Comparison of ENCODE assay signal across 13 mouse cellular contexts in the genomic region with DNA sequence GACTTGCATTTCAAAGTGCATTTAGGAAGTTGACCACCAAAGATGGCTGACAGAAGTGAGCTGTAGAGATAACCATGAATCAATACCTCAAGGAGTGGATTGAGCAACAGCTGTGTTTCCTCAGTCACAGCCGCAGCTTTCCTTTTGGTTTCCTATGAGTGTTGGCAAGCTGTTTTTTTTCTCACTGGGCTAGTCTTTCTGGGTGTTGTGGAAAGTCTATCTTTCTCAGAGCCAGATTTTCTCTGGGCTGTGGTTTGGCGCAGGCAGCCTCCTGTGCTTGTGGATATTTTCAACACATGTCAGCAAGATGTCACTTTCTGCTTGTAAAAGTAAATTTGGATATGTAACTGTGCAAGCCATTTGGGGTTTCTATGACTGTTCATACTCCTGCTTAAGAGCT.
DNase-seq lines count a peak whose midpoint lies in the region; ATAC-seq lines count a peak whose summit lies in the region.
"Had no signal": no experiment of that assay in that cellular context is flagged by ENCODE, and none has a peak within 500 bp of the region (broad histone marks: within the 10 kb centered on the region; RNA-seq: fewer than 3 reads in every experiment).

No protein-coding gene starts in this region.

- no peaks in the 10 kb centered on the region for H3K36me3 ChIP-seq in limb, embryonic 12.5 days
- no peaks in the 10 kb centered on the region for H3K36me3 ChIP-seq in limb, embryonic 10.5 days
- no peaks in the 10 kb centered on the region for H3K36me3 ChIP-seq in limb, embryonic 15.5 days
- H3K36me3 ChIP-seq: hindbrain, embryonic 12.5 days; midbrain, embryonic 13.5 days; neural tube, embryonic 15.5 days; stomach, embryonic 15.5 days had no signal

- peaks cover 8% of the 10 kb centered on the region for H3K4me1 ChIP-seq in limb, embryonic 12.5 days (replicated peaks)
- peaks cover 5% of the 10 kb centered on the region for H3K4me1 ChIP-seq in limb, embryonic 10.5 days
- H3K4me1 ChIP-seq in limb, embryonic 15.5 days = peaks cover 4% of the 10 kb centered on the region
- H3K4me1 ChIP-seq: hindbrain, embryonic 12.5 days; stomach, embryonic 15.5 days had no signal

- ATAC-seq in frontal cortex, adult (ENCODE audit: low TSS enrichment) = peak; percentile 70
- peak; percentile 42; the same call in 1 of the 2 replicates for ATAC-seq in limb, embryonic 12.5 days (ENCODE audit: insufficient number of reproducible peaks, insufficient read depth, low FRiP score, low TSS enrichment, low read depth)
- ATAC-seq in limb, embryonic 15.5 days (ENCODE audit: insufficient number of reproducible peaks, low FRiP score, low TSS enrichment, low read depth) = 0 out of 2 replicates have a peak, but pooled peaks have one; percentile 40
- ATAC-seq in megakaryocyte-erythroid progenitor cell, adult 5-6 weeks (replicated peaks; ENCODE audit: low FRiP score, low TSS enrichment, poor library complexity, severe bottlenecking) = no peak
- ATAC-seq: midbrain, embryonic 13.5 days had no signal

- no peaks in the 10 kb centered on the region; the same call in 1 of the 2 replicates for H3K27me3 ChIP-seq in limb, embryonic 12.5 days
- H3K27me3 ChIP-seq in limb, embryonic 10.5 days (ENCODE audit: low read depth, poor library complexity, severe bottlenecking) = no peaks in the 10 kb centered on the region
- H3K27me3 ChIP-seq in limb, embryonic 15.5 days = no peaks in the 10 kb centered on the region; the same call in 1 of the 2 replicates
- H3K27me3 ChIP-seq: hindbrain, embryonic 12.5 days; midbrain, embryonic 13.5 days; neural tube, embryonic 15.5 days; stomach, embryonic 15.5 days had no signal

- H3K9me3 ChIP-seq in limb, embryonic 12.5 days = peaks cover 3% of the 10 kb centered on the region; the same call in 1 of the 2 replicates
- no peaks in the 10 kb centered on the region for H3K9me3 ChIP-seq in limb, embryonic 10.5 days (replicated peaks)
- no peaks in the 10 kb centered on the region for H3K9me3 ChIP-seq in limb, embryonic 15.5 days
- H3K9me3 ChIP-seq: hindbrain, embryonic 12.5 days; midbrain, embryonic 13.5 days; neural tube, embryonic 15.5 days; stomach, embryonic 15.5 days had no signal

- no peak overlapping the region for H3K9ac ChIP-seq in limb, embryonic 12.5 days (replicated peaks)
- H3K9ac ChIP-seq in limb, embryonic 15.5 days = no peak overlapping the region
- H3K9ac ChIP-seq: hindbrain, embryonic 12.5 days; midbrain, embryonic 13.5 days; neural tube, embryonic 15.5 days; stomach, embryonic 15.5 days had no signal

- no peak overlapping the region for H3K27ac ChIP-seq in limb, embryonic 12.5 days
- no peak overlapping the region for H3K27ac ChIP-seq in limb, embryonic 10.5 days
- no peak overlapping the region for H3K27ac ChIP-seq in limb, embryonic 15.5 days
- H3K27ac ChIP-seq: gastrocnemius, adult 2 months; hindbrain, embryonic 12.5 days; midbrain, embryonic 13.5 days; neural tube, embryonic 15.5 days; stomach, embryonic 15.5 days had no signal

- H3K4me3 ChIP-seq in limb, embryonic 12.5 days (replicated peaks) = no peak overlapping the region
- no peak overlapping the region for H3K4me3 ChIP-seq in limb, embryonic 10.5 days
- no peak overlapping the region for H3K4me3 ChIP-seq in limb, embryonic 15.5 days
- H3K4me3 ChIP-seq: gastrocnemius, adult 2 months; hindbrain, embryonic 12.5 days; midbrain, embryonic 13.5 days; neural tube, embryonic 15.5 days; stomach, embryonic 15.5 days had no signal

- DNase-seq in frontal cortex, postnatal 25 days (ENCODE audit: low spot score in 2 of 2) = no peak
- DNase-seq in limb, embryonic 10.5 days (ENCODE audit: low spot score) = no peak
- DNase-seq in telencephalon, adult 2 months (ENCODE audit: low read depth, low spot score) = peak; percentile 27
- DNase-seq in gastrocnemius, postnatal 4 days (ENCODE audit: low spot score in 2 of 2) = no peak
- DNase-seq: gastrocnemius, adult 2 months had no signal

- H3K4me2 ChIP-seq in limb, embryonic 12.5 days = no peak overlapping the region
- H3K4me2 ChIP-seq in limb, embryonic 15.5 days = no peak overlapping the region
- H3K4me2 ChIP-seq: hindbrain, embryonic 12.5 days; midbrain, embryonic 13.5 days; neural tube, embryonic 15.5 days; stomach, embryonic 15.5 days had no signal

- WGBS in limb, embryonic 12.5 days = 51% methylated on average over 2 of the region's 2 CpGs
- 80% methylated on average over 2 of the region's 2 CpGs for WGBS in limb, embryonic 10.5 days
- 21% methylated on average over 2 of the region's 2 CpGs for WGBS in limb, embryonic 15.5 days
